Mouse (Mus musculus) spleen, adult 2 months (tissue): Measurements from ENCODE around the gene Samd4. TPM values are rescaled to one million over a fixed set of nuclear protein-coding genes. Genes with fewer than 3 reads are reported as not detected.

Experiments
- DNase-seq, 2 experiments: peaks; one replicate each; pipeline versions ENCODE4 v3.0.0 to v3.0.0-alpha.2; 2012 to 2021; ENCODE audit warnings: low spot score in 2 of 2, low read depth in 1 of 2
- H3K27ac ChIP-seq: fragments of 200-500 bp; 2 replicates; pipeline ENCODE4 v1.5.1; 2012; ENCODE audit warnings: low read length, inconsistent platforms; ENCODE audit not compliant: insufficient read depth
- H3K27me3 ChIP-seq: fragments of 200-500 bp; 2 replicates; pipeline ENCODE4 v1.6.1; 2012; ENCODE audit warnings: mild to moderate bottlenecking, moderate library complexity, low read length, inconsistent platforms; ENCODE audit not compliant: control insufficient read depth, insufficient read depth
- H3K36me3 ChIP-seq: fragments of 200-500 bp; 2 replicates; pipeline ENCODE4 v1.6.1; 2012; ENCODE audit warnings: mild to moderate bottlenecking, low read length, inconsistent platforms; ENCODE audit not compliant: control insufficient read depth, insufficient read depth
- H3K4me1 ChIP-seq: fragments of 200-500 bp; 2 replicates; pipeline ENCODE4 v1.6.1; 2011; ENCODE audit warnings: inconsistent platforms; ENCODE audit not compliant: control insufficient read depth, insufficient read depth, insufficient read length
- H3K4me3 ChIP-seq: fragments of 200-500 bp; 2 replicates; pipeline ENCODE4 v1.5.1; 2011; ENCODE audit warnings: mild to moderate bottlenecking, inconsistent platforms; ENCODE audit not compliant: insufficient read depth, insufficient read length; ENCODE audit errors: extremely low read depth
- CTCF ChIP-seq: fragments of 200-500 bp; IDR thresholded peaks from 2 replicates; pipeline ENCODE4 v1.5.1; 2011; ENCODE audit warnings: mild to moderate bottlenecking, inconsistent platforms; ENCODE audit not compliant: insufficient read depth, insufficient read length, insufficient replicate concordance; ENCODE audit errors: extremely low read depth
- POLR2A ChIP-seq: fragments of 200-500 bp; IDR thresholded peaks from 2 replicates; pipeline ENCODE4 v1.6.1; 2011; ENCODE audit warnings: low read depth, low read length, inconsistent platforms
- WGBS: fragments of 180-500 bp; shearing (Covaris S2); methylation state at CpG from one replicate; pipeline ENCODE4 v1.1.7; 2018; 5-methylcytosine and 5-hydroxymethylcytosine counted together
- polyA plus RNA-seq: library from polyadenylated mRNA; depleted of rRNA; stranded (reverse); fragments of >200 nt; gene quantifications from 2 replicates; pipeline ENCODE4 v1.2.3, GENCODE M21; 2012

Samd4 gene
- polyA plus RNA-seq, 1 experiment: 3.7 TPM

DNA sequence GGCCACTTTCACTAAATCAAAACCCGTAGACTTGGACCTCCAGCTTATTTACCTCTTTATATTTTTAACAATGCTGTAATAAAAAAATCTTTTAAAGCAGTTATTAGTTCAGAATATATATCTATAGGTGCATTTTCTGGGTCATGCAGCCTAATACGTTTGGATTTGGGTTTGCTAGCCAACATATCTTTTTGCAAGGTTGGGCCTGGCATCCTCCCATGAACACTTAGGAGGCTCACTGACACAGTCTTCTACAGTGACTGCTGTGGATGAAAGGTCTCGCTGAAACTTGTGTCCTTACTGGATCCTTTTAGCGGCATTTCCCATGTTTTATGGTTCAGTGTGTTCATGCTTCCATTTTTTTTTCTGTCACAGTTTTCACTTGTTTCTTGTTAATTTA lies 21.6 kb downstream of the Samd4 start:
- TF ChIP-seq POLR2A: no peak
- TF ChIP-seq CTCF: no peak
- Histone ChIP-seq H3K4me1 (no peaks in the 10 kb centered on the region), H3K36me3 (no peaks in the 10 kb centered on the region), H3K27me3 (no peaks in the 10 kb centered on the region), H3K27ac (no peak overlapping the region), H3K4me3 (no peak overlapping the region)
- no peak for DNase-seq
- WGBS: 93% methylated on average over 4 of the region's 4 CpGs

DNA sequence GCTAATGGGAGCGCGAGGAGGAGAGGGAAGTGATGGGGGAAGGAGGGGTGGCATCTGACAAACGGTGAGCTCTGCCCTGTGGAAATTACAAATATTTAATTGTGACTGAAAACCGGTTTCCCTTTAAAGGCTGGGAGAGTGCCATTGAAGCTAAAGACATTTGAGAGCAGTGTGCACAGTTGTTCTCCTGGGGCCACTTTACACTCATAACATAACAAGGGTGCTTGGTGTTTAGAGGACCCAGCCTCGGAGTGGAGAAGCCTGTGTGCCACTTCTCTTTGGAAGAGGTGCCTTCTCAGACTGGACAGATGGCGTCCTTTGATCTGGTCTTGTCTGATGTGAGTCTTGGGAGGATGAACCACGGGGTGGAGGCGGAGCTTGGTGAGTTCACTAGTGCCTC lies 26.2 kb downstream of the Samd4 start:
- no peaks in the 10 kb centered on the region for H3K27me3 ChIP-seq
- H3K36me3 ChIP-seq: no peaks in the 10 kb centered on the region
- DNase-seq: no peak
- H3K4me3 ChIP-seq: no peak overlapping the region
- WGBS: 85% methylated on average over 8 of the region's 8 CpGs
- H3K4me1 ChIP-seq: no peaks in the 10 kb centered on the region
- TF ChIP-seq CTCF: no peak
- TF ChIP-seq POLR2A: no peak
- H3K27ac ChIP-seq: no peak overlapping the region

DNA sequence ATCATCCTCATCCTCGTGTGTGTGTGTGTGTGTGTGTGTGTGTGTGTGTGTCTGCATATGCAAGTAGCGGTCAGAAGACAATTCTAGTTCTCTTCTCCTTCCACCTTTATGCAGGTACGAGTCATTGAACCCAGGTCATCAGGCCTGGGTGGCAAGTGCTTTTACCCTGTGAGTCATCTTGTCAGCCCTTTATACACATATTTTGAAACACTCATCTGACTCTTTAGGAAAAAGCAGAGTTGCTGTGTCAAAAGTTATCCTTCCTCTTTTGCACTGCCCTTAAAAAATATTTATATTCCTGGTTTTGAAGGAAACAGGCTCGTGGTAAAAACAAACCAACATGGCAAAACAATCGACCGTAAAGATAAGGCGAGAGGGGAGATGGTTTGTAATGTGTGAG lies 29.8 kb downstream of the Samd4 start:
- no peak overlapping the region for H3K27ac ChIP-seq
- TF ChIP-seq POLR2A (no peak), CTCF (no peak)

DNA sequence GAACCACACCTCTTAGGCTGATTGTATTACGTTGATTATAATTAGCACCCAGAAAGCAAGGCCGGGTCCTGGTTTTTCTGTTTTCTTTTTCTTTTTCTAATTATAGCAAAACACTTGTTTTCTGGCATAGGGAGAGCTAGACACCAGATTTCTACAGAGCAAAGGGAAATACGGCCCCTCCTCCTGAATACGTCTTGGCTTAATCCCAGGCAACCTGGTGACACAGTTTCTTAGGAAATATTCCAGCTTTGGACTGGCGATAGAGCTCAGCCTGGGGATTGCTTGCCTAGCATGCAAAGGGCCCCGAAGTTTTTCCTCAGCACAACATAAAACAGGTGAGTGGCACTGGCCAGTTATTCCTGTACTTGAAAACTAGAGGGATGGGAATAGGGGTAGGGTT lies 31.7 kb downstream of the Samd4 start:
- TF ChIP-seq CTCF: no peak
- TF ChIP-seq POLR2A: no peak
- H3K4me1 ChIP-seq: no peaks in the 10 kb centered on the region
- no peak for DNase-seq
- H3K4me3 ChIP-seq: no peak overlapping the region
- WGBS: 90% methylated on average over 6 of the region's 6 CpGs
- H3K27me3 ChIP-seq: no peaks in the 10 kb centered on the region
- no peaks in the 10 kb centered on the region for H3K36me3 ChIP-seq
- no peak overlapping the region for H3K27ac ChIP-seq

More for the DNA sequence above, 29.8 kb downstream of the Samd4 start:
- Histone ChIP-seq H3K4me3 (no peak overlapping the region), H3K27me3 (no peaks in the 10 kb centered on the region), H3K36me3 (no peaks in the 10 kb centered on the region), H3K4me1 (no peaks in the 10 kb centered on the region)
- DNase-seq: no peak
- WGBS: 53% methylated on average over 7 of the region's 7 CpGs

DNA sequence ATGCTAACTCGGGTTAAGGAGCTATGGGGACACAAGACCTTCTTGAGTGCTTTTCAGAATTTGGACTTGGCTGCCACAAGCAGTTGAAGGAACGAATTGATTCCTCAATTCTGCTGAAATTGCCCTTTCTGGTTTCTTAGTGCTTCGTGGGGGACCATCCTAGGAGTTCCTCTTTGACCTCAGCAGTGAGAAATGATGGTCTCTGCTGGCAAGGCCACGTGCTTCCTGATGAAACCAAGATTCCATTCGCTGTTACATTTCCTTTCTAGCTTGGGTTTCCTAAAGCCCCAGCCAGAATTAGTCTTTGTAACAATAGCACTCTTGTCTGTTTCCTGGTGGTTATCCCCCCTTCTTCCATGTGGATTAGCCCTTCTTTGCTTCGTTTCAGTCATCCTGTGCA lies 32.9 kb downstream of the Samd4 start:
- no peak for DNase-seq
- 25% methylated on average over 6 of the region's 6 CpGs for WGBS
- no peaks in the 10 kb centered on the region for H3K36me3 ChIP-seq
- no peaks in the 10 kb centered on the region for H3K4me1 ChIP-seq
- peak overlapping the region; percentile 57; the same call in 1 of the 2 replicates for H3K27ac ChIP-seq
- no peak overlapping the region for H3K4me3 ChIP-seq
- no peak for TF ChIP-seq CTCF
- TF ChIP-seq POLR2A: no peak
- H3K27me3 ChIP-seq: no peaks in the 10 kb centered on the region

DNA sequence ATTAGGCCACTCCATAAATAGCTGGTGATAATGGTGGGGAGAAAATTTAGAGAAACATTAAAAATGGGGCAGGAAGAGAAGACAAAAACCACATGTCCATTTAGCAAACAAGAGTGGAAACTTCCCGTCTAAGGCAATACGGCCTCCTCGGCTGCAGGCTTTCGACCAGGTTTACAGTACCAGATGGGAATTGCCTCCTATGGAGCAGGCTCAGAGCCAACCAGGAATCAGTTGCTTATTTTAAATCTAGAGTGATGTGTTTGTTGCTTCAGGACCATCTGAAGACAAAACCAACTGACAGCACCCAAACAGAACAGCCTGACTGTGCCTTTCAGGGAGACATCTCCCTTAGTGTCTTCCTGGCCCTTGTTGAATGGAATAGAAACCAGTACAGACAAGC lies 33.9 kb downstream of the Samd4 start:
- TF ChIP-seq CTCF: no peak
- TF ChIP-seq POLR2A: no peak
- DNase-seq: no peak
- no peaks in the 10 kb centered on the region for H3K4me1 ChIP-seq
- WGBS: 85% methylated on average over 4 of the region's 4 CpGs
- H3K27me3 ChIP-seq: no peaks in the 10 kb centered on the region
- no peak overlapping the region for H3K4me3 ChIP-seq
- H3K36me3 ChIP-seq: no peaks in the 10 kb centered on the region
- no peak overlapping the region for H3K27ac ChIP-seq

DNA sequence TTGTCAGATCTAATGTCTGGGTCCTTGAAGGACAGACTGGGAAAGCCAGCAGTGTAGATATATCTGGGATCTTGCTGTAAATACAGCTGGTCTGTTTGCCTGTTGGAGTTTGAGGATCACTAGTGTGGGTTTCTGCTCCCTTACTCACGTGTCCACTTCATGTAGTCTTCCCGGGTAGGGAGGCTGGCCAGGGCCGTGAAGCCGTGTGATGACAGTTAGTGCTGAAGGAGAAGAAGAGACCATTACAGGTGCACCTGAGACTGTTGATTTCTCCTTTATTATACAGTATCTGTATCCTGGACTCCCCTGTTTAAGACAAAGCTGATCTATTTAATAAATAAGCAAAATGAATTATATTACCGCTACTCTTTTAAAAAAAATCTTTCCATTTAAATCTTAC lies 34.5 kb downstream of the Samd4 start:
- no peak for DNase-seq
- TF ChIP-seq POLR2A (no peak), CTCF (no peak)
- Histone ChIP-seq H3K4me1 (no peaks in the 10 kb centered on the region), H3K36me3 (no peaks in the 10 kb centered on the region), H3K27ac (no peak overlapping the region), H3K4me3 (no peak overlapping the region), H3K27me3 (no peaks in the 10 kb centered on the region)
- WGBS: 92% methylated on average over 5 of the region's 5 CpGs

DNA sequence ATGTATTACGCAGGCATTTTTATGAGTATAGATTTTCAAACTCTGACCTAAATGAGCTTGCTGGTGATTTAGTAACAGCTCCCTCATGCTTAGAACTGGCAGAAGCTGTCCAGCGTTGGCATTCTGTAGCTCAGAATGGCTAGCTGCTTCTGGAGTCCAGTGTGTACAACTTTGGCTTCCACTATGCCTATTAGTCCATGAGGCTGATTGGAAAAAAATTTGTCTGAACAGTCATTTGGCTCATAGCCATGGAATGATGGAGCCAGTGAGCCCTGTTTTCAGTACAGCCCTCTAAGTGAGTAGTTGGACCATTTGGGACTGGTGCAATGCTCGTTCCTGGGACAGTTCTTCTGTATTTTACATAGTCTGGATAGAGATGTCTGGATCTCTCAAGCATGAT lies 34.9 kb downstream of the Samd4 start:
- no peak for DNase-seq
- Histone ChIP-seq H3K27me3 (no peaks in the 10 kb centered on the region), H3K4me1 (no peaks in the 10 kb centered on the region), H3K4me3 (no peak overlapping the region), H3K36me3 (no peaks in the 10 kb centered on the region), H3K27ac (no peak overlapping the region)
- WGBS: 86% methylated on average over 3 of the region's 3 CpGs
- no peak for TF ChIP-seq POLR2A
- TF ChIP-seq CTCF: no peak
